Mouse (Mus musculus) monocyte, adult 59 days (primary cell): ENCODE data around the gene Xkr8. TPM values are rescaled to one million over a fixed set of nuclear protein-coding genes. Genes with fewer than 3 reads are reported as not detected.

ENCODE experiments used
- total RNA-seq, 2 experiments: library from RNA; stranded (reverse); gene quantifications; one replicate each; pipeline ENCODE4 v1.2.4; 2023

Gene Xkr8
- 1 to 10 TPM; 3.6 to 5.0 TPM for total RNA-seq

DNA sequence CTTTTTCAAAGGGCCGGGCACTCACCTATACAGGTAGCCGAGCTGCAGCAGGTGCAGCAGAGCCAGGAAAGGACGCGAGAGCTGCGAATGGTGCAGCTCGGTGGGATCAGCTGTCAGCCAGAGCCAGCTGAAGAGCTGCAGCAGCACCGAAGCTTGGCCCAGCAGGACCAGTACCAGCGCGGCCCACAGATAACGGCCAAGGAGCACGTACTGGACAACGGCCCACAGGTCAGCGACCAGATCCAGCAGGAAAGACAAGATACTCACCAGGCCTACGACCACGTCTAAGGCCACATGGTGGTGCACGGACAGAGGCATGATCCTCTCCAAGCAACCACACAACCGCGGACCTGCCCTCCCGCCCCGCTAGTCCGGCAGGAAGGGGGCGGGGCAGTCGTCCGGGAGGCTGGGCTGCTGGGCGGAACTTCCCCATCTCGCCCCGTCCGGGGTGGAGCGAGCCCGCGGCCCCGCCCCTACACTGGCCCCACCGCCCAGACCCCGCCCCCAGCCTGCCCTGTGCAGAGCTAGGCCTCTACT is at the start of gene Xkr8:
Xkr8 (minus strand) TSS at position 399 of the 537 bp plus-strand sequence.

GRCm38 (mm10) chr4:132767914-132768876 is 35.8 kb upstream of the Xkr8 start, which contains the start of gene Rpa2:
Gene Rpa2 (plus strand): TSS chr4:132768332.

DNA sequence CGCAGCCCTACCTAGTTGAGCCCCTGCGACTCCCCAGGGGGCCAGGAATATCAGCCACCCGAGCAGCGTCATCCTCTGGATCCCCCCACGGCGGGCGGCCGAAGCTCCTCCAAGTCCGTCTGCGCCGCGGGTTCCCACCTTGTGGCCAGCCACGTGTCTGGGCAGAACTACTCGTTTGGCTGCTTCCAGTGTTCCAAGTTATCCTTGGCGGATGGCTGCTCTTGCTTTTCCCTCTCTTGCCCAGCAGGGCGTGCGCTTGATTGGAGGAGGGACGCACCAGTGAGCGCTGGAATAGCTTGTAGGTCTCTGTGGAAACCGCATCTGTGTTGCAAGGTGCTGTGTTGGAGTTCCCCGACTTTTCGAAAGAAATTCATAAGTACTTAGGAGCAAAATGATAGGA is 24.6 kb upstream of the Xkr8 start, which contains the start of gene Smpdl3b:
Smpdl3b (minus strand) TSS at position 279 of the 400 bp plus-strand sequence.

Other genes starting within 250 kb of the Xkr8 start
- 10 to 100 TPM; 23.1 to 25.2 TPM for gene Sesn2, start 222.0 kb downstream of the Xkr8 start, total RNA-seq
- 100 to 1,000 TPM; 109 to 112 TPM for gene Atpif1, start 198.9 kb downstream of the Xkr8 start, total RNA-seq
- 100 to 1,000 TPM in 1 of 2 experiments, 10 to 100 TPM in 1; 73.4 to 104 TPM for gene Dnajc8, start 197.0 kb downstream of the Xkr8 start, total RNA-seq
- 10 to 100 TPM; 52.8 to 55.1 TPM for gene Ptafr, start 168.5 kb downstream of the Xkr8 start, total RNA-seq
- 10 to 100 TPM; 32.9 to 39.3 TPM for gene Eya3, start 93.6 kb downstream of the Xkr8 start, total RNA-seq
- gene Smpdl3b, start 24.7 kb upstream of the Xkr8 start, total RNA-seq, result 10 to 100 TPM; 48.7 to 50.5 TPM
- 10 to 100 TPM; 13.5 to 15.9 TPM for gene Rpa2, start 35.8 kb upstream of the Xkr8 start, total RNA-seq
- 100 to 1,000 TPM; 327 to 352 TPM for gene Themis2, start 63.8 kb upstream of the Xkr8 start, total RNA-seq
- gene Ppp1r8, start 110.6 kb upstream of the Xkr8 start, total RNA-seq, result 10 to 100 TPM; 28.0 to 33.1 TPM
- 10 to 100 TPM; 30.3 to 33.6 TPM for gene Stx12, start 152.0 kb upstream of the Xkr8 start, total RNA-seq
- gene Fam76a, start 190.0 kb upstream of the Xkr8 start, total RNA-seq, result 10 to 100 TPM; 28.9 to 30.0 TPM
- gene Fgr, start 241.5 kb upstream of the Xkr8 start, total RNA-seq, result 100 to 1,000 TPM; 473 to 506 TPM